Mouse (Mus musculus) forebrain, embryonic 15.5 days (tissue): Measurements from ENCODE around the gene Dnaja4. TPM values are rescaled to one million over a fixed set of nuclear protein-coding genes. Genes with fewer than 3 reads are reported as not detected.
"Not testable (repeated sequence)": the region's sequence is repeated elsewhere in the genome, so short reads cannot be mapped to it uniquely, and the experiment has no call there.

Experiments
- ATAC-seq: fragments of 200-750 bp; cut with Nextera tagmentation; replicated peaks from 2 replicates; pipeline ENCODE4 v1.8.0; 2017; ENCODE audit warnings: mild to moderate bottlenecking, moderate TSS enrichment, moderate library complexity
- H3K27ac ChIP-seq: fragments of 300-500 bp; sonication (generic); replicated peaks from 2 replicates; pipeline ENCODE4 v1.5.1; 2015; ENCODE audit warnings: mild to moderate bottlenecking, inconsistent platforms
- H3K27me3 ChIP-seq: fragments of 300-500 bp; sonication (generic); 2 replicates; pipeline ENCODE4 v1.6.1; 2015; ENCODE audit warnings: inconsistent platforms
- H3K36me3 ChIP-seq: fragments of 300-500 bp; sonication (generic); 2 replicates; pipeline ENCODE4 v1.6.1; 2015; ENCODE audit warnings: mild to moderate bottlenecking, inconsistent platforms
- H3K4me1 ChIP-seq: fragments of 300-500 bp; sonication (generic); 2 replicates; pipeline ENCODE4 v1.6.1; 2015; ENCODE audit warnings: inconsistent platforms
- H3K4me2 ChIP-seq: fragments of 300-500 bp; sonication (generic); replicated peaks from 2 replicates; pipeline ENCODE4 v1.6.1; 2015; ENCODE audit warnings: mild to moderate bottlenecking, inconsistent platforms
- H3K4me3 ChIP-seq: fragments of 300-500 bp; sonication (generic); 2 replicates; pipeline ENCODE4 v1.5.1; 2015; ENCODE audit warnings: mild to moderate bottlenecking, inconsistent platforms
- H3K9ac ChIP-seq: fragments of 300-500 bp; sonication (generic); replicated peaks from 2 replicates; pipeline ENCODE4 v1.6.1; 2015; ENCODE audit warnings: mild to moderate bottlenecking, inconsistent platforms
- H3K9me3 ChIP-seq: fragments of 300-500 bp; sonication (generic); 2 replicates; pipeline ENCODE4 v1.6.1; 2016; ENCODE audit warnings: inconsistent platforms
- WGBS: fragments of 180-500 bp; shearing (Covaris S2); methylation state at CpG from one replicate; pipeline ENCODE4 v1.1.7; 2015; ENCODE audit warnings: mixed read lengths; 5-methylcytosine and 5-hydroxymethylcytosine counted together
- polyA plus RNA-seq: library from polyadenylated mRNA; unstranded; fragments of >200 nt; fragmentation: Nextera tagmentation; extraction: Ambion mirVana; gene quantifications from 2 replicates; pipeline ENCODE4 v1.2.1, GENCODE M21; 2015

Dnaja4 gene
- polyA plus RNA-seq, 1 experiment from 2014 or later = 6.5 TPM

DNA sequence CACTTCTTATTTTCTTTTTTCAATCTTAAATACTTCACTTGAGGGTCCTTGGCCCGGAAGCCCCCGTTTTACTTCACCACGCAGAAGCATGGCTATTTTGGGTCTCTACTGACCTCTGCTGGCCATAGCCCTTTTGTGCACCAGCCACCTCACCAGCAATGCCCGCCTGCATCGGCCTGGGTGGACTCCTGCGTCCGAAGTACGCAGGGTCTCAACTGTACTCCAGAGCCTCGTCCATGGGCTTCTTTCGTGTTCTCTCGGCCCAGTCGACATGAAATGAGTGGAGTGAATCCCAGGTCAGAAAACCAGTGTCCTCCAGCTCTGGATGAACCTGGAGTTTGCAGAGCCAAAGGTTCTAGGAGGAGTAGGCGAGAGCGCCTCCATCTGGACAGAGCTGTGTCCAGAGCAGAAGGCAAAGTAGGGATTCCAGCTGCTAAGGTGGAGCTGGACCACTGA, 22.1 kb upstream of the Dnaja4 start:
- ATAC-seq = peak; percentile 77
- H3K36me3 ChIP-seq = no peaks in the 10 kb centered on the region
- 1% methylated on average over 14 of the region's 14 CpGs for WGBS
- H3K4me2 ChIP-seq = peak overlapping the region; percentile 48
- H3K27me3 ChIP-seq = no peaks in the 10 kb centered on the region
- no peak overlapping the region for H3K27ac ChIP-seq
- peak overlapping the region; percentile 25 for H3K4me3 ChIP-seq
- H3K9ac ChIP-seq = peak overlapping the region; percentile 31; the same call in 1 of the 2 replicates
- no peaks in the 10 kb centered on the region for H3K9me3 ChIP-seq
- 0 out of 2 replicates have a peak, but pooled peaks cover 2% of the 10 kb centered on the region for H3K4me1 ChIP-seq

DNA sequence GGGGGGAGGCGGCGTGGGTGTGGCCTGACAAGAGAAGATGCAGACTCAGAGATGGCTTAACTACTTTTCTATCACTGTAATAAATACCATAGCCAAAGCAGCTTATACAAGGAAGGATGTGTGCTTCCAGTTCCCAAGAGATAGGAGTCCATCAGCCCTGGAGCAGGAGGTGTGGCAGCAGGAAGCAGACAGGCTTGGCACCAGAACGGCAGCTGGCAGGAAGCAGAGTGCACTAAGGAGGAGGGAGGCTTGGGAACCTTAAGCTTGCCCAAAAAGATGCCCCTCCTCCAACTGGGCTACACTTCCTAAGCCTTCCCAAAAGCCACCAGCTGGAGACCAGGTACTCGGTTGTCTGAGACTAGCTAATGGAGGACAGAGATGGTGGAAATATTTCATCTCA, 15.8 kb upstream of the Dnaja4 start:
- no peaks in the 10 kb centered on the region for H3K36me3 ChIP-seq
- no peak overlapping the region for H3K9ac ChIP-seq
- no peaks in the 10 kb centered on the region for H3K9me3 ChIP-seq
- H3K4me3 ChIP-seq = no peak overlapping the region
- H3K27me3 ChIP-seq = no peaks in the 10 kb centered on the region
- ATAC-seq = no peak
- WGBS = 64% methylated on average over 4 of the region's 4 CpGs
- no peak overlapping the region for H3K4me2 ChIP-seq
- no peak overlapping the region for H3K27ac ChIP-seq
- H3K4me1 ChIP-seq = no peaks in the 10 kb centered on the region; the same call in 1 of the 2 replicates

DNA sequence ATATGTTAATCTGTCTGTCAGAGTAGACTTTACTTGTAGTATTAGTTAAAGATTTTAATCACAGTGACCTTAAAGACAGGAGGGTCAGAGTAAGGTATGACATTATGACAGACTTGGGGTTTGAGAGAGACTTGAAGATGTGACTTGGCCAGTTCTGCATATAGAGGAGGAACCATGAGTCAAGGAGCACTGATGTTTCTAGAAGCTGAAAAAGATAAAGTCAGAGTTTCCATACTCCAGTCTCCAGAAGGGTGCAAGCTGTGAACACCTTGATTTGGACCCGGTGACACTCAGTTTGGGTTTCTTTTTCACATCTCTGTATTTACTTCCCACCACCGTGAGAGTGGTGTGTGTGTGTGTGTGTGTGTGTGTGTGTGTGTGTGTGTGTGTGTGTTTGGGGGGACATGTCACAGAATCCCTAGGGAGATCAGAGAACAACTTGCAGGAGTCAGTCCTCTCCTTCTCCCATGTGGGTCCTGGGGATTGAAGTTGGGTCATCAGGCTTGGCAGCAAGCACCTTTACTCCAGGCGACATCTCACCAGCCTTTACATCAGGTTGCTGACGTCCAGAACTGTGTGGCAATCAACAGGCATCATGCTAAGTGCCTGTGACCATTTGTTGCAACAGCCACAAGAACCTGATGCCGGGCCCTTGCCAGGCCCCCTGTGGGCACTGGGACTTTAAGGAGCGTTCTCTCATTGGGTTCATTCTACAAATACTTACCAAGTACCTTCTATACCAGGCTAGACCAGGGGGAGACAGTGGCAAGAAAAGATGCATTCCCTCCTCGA, 14.7 kb upstream of the Dnaja4 start:
- no peak overlapping the region for H3K4me2 ChIP-seq
- 74% methylated on average over 7 of the region's 7 CpGs for WGBS

DNA sequence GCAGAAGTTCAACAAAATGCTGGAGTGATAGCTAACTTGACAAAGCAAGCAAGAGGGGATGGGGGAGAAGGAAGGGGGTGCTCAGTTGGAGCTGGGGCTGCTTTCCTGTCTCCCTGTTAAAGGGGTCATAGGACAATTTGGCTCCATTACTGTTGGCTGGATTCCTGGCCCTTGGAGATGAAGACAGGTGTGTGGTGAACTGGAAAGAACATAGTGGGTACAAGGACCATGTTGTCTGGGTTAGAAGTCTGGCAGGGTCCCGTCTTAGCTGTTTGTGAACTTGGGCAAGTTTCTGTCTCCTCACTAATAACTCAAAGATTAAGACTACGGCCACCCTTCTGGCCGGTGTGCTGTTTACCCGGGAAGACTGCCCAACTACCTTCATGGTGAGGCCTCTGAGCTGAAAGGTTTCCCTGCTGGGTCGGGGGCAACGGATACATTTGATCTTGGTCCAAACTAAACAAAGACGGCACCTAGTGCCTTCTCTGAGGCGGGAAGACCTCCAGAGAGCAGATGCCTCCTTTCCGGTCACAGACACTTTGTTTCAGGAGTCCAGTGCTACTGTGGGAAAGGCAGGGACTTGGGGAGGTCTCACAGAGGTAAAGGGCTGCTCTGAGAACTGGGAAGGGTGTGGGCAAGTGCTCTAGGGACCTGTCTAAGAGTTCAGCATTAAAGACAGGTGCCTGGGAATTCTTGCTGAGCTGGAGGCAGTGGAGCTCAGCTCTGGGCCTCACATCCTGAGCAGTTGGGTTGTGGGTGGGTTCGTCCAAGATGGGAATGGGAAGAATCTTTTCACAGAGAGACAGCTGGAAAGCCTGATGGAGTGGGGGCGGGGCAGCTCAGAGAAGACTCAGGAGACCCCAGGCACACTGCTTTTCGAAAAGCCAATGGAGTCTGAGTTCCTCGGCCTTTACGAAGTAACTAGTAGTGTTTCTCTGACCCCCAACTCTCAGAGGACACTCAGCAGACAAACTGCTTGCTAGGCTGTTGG, 11.1 kb upstream of the Dnaja4 start:
- 66% methylated on average over 14 of the region's 14 CpGs for WGBS
- no peak overlapping the region for H3K4me3 ChIP-seq
- H3K9ac ChIP-seq = no peak overlapping the region
- H3K36me3 ChIP-seq = no peaks in the 10 kb centered on the region
- no peaks in the 10 kb centered on the region for H3K27me3 ChIP-seq
- no peak for ATAC-seq
- no peak overlapping the region for H3K27ac ChIP-seq
- peaks cover 8% of the 10 kb centered on the region for H3K4me1 ChIP-seq
- no peaks in the 10 kb centered on the region for H3K9me3 ChIP-seq
- no peak overlapping the region for H3K4me2 ChIP-seq

More for the DNA sequence above, 14.7 kb upstream of the Dnaja4 start:
- H3K4me1 ChIP-seq = no peaks in the 10 kb centered on the region; the same call in 1 of the 2 replicates
- ATAC-seq = no peak
- H3K27me3 ChIP-seq = no peaks in the 10 kb centered on the region
- H3K36me3 ChIP-seq = no peaks in the 10 kb centered on the region
- H3K9ac ChIP-seq = no peak overlapping the region
- no peak overlapping the region for H3K27ac ChIP-seq
- H3K9me3 ChIP-seq = no peaks in the 10 kb centered on the region
- no peak overlapping the region for H3K4me3 ChIP-seq

DNA sequence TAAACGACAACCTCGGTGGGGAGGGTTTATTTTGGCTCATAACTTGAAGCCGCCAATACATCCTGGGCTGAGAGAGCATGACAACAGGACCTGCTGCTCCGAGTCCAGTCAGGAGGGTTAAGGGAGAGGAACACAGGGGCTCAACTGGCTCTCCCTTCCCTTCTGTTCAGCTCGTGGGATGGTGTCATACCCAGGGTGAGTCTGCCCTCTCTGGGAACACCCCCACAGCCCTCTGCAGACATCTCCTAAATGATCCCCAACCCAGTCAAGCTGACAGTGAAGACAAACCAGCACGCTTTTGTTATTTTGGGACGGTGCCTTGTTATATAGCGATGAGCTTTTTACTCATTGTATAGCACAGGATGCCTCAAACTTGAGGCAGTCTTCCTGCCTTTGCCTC, 9.2 kb upstream of the Dnaja4 start:
- H3K27ac ChIP-seq = no peak overlapping the region
- H3K4me3 ChIP-seq = no peak overlapping the region
- 80% methylated on average over 8 of the region's 8 CpGs for WGBS
- H3K36me3 ChIP-seq = no peaks in the 10 kb centered on the region
- H3K9me3 ChIP-seq = no peaks in the 10 kb centered on the region
- ATAC-seq = no peak
- no peak overlapping the region for H3K4me2 ChIP-seq
- H3K27me3 ChIP-seq = no peaks in the 10 kb centered on the region
- H3K9ac ChIP-seq = no peak overlapping the region
- peaks cover 8% of the 10 kb centered on the region for H3K4me1 ChIP-seq

DNA sequence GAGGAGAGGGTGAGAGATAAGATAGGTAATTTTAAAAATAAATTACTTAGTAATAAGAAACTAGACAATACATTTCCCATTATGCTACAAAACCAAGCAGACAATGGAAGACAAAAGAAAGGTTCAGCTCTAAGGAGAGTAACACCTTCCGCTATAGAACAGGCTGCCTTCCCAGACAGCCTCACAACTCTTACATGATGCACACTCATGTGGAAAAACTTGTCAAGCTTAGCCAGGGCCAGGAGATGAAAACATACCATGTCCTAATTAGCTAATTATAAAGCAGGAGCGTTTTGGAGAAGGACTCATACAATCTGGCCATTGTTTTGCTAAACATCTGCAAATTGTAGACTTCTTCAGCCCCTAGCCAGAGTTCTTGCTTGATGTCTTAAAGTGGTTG, 8.0 kb upstream of the Dnaja4 start:
- H3K9ac ChIP-seq, H3K9me3 ChIP-seq, H3K4me1 ChIP-seq, ATAC-seq, H3K27me3 ChIP-seq, H3K27ac ChIP-seq, H3K36me3 ChIP-seq, H3K4me2 ChIP-seq, H3K4me3 ChIP-seq: not testable (repeated sequence)
- WGBS = 24% methylated on average over 2 of the region's 2 CpGs

DNA sequence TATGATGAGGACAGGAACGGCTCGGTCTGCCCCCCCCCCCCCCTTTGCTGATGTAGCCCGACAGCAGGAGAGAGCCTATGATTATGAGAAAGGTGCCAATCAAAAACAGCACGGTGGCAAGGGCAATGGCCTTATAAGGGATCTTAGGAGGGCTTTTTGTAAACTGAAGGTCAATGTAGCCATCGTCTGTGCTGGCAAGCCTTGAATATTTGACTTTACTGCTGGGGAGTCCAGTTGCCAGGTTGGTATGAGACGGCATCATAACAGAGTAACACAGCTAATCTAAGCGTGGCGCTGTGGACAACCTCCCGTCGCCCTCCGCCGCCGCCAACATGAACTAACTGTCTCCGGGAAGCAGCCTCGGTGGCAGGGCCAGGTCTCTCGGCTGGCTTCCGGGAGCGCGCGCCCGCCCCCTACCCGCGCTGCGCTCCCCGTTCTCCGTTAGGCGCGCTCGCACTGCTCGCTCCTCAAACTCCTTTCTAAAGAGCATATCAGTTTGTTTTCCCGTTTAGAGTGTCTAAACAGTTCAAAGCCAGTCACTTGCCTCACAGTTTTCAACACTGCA, 7.3 kb upstream of the Dnaja4 start:
- peak overlapping the region; percentile 35 for H3K4me3 ChIP-seq
- peak; percentile 46; the same call in 1 of the 2 replicates for ATAC-seq
- not testable (repeated sequence) for H3K27ac ChIP-seq, H3K27me3 ChIP-seq, H3K4me1 ChIP-seq, H3K36me3 ChIP-seq, H3K9me3 ChIP-seq
- H3K9ac ChIP-seq = peak overlapping the region; percentile 22
- WGBS = 3% methylated on average over 31 of the region's 31 CpGs
- peak overlapping the region; percentile 55 for H3K4me2 ChIP-seq

DNA sequence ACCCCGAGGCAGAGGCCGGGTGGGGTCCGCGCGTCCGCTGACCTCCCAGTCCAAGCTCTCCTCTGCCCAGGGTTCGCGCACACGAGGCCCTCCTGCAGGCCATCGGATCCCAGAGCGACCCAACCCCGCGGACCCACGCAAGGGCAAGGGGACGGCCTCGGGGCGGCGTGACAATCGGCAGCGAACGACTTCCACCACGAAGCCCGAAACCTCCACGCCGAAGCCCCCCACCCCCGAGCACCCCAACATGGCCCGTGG, 343 bp downstream of the Dnaja4 start:
- no peak overlapping the region for H3K27ac ChIP-seq
- H3K9ac ChIP-seq = peak overlapping the region; percentile 70
- H3K27me3 ChIP-seq = peaks cover 3% of the 10 kb centered on the region; the same call in 1 of the 2 replicates
- no peaks in the 10 kb centered on the region for H3K9me3 ChIP-seq
- 4% methylated on average over 27 of the region's 27 CpGs for WGBS
- peaks cover 12% of the 10 kb centered on the region for H3K4me1 ChIP-seq
- ATAC-seq = peak; percentile 42; the same call in 1 of the 2 replicates
- H3K4me2 ChIP-seq = peak overlapping the region; percentile 88
- peak overlapping the region; percentile 77 for H3K4me3 ChIP-seq
- no peaks in the 10 kb centered on the region for H3K36me3 ChIP-seq

DNA sequence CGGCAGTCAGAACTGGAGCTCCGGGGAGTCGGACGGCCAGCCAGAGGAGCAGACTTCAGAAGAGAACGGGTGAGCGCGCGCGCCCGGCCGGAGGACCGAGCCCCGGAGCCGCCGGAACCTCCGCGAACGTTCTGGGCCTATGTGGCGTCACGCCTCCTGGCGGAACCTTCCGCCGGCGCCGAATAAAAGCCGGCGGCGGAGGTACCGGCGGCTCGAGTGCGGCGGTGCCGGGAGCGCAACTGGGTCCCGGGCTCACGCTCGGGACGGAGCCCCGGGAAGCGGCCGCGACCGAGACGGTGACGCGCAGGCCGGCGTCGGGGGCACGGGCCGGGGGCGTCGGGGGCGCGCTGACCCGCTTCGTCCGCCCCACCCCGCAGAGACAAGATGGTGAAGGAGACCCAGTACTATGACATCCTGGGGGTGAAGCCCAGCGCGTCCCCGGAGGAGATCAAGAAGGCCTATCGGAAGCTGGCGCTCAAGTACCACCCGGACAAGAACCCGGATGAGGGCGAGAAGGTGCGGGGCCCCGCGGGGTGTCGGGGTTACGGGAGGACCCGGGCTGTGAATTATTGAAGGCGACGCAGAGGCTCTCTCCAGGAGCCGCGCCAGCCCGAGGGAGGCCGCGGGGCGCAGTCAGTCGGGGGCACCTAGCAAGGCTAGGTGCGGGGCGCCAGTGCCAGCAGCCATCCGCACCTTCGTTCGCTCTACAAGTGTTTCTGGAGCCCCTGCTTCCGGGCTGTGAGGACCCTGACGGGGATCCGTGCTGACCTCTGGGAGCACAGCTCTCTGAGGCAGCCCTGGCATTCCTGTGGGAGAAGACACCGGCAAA, 886 bp downstream of the Dnaja4 start:
- H3K27ac ChIP-seq = 0 out of 2 replicates have a peak overlapping the region, but pooled peaks have one; percentile 20
- WGBS = under 1% methylated on average over 92 of the region's 92 CpGs
- H3K27me3 ChIP-seq = peaks cover 3% of the 10 kb centered on the region; the same call in 1 of the 2 replicates

DNA sequence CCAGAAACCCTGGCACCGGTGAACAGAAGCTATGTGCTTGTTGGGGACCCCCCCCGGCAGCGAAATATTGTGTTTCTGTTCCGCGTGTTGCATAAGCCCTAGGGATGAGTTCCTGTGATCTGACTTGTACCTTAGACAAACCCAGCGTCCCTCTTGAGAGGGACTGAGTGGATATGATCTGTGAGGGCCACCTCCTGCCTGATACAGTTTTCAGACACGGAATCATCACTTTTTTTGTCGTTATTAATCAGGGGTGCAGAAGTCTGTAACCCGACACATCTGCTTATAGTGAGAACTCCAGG, 1.5 kb downstream of the Dnaja4 start:
- peak overlapping the region; percentile 77 for H3K4me3 ChIP-seq
- H3K27me3 ChIP-seq = peaks cover 3% of the 10 kb centered on the region; the same call in 1 of the 2 replicates
- ATAC-seq = no peak; the same call in 1 of the 2 replicates
- H3K4me2 ChIP-seq = peak overlapping the region; percentile 88
- H3K9me3 ChIP-seq = no peaks in the 10 kb centered on the region
- WGBS = 30% methylated on average over 9 of the region's 9 CpGs
- H3K9ac ChIP-seq = peak overlapping the region; percentile 70
- H3K4me1 ChIP-seq = peaks cover 12% of the 10 kb centered on the region
- H3K36me3 ChIP-seq = no peaks in the 10 kb centered on the region
- no peak overlapping the region for H3K27ac ChIP-seq

More for the DNA sequence above, 886 bp downstream of the Dnaja4 start:
- H3K4me1 ChIP-seq = peaks cover 12% of the 10 kb centered on the region
- H3K4me2 ChIP-seq = peak overlapping the region; percentile 88
- ATAC-seq = peak; percentile 76
- peak overlapping the region; percentile 70 for H3K9ac ChIP-seq
- peak overlapping the region; percentile 77 for H3K4me3 ChIP-seq
- H3K9me3 ChIP-seq = no peaks in the 10 kb centered on the region
- H3K36me3 ChIP-seq = no peaks in the 10 kb centered on the region

DNA sequence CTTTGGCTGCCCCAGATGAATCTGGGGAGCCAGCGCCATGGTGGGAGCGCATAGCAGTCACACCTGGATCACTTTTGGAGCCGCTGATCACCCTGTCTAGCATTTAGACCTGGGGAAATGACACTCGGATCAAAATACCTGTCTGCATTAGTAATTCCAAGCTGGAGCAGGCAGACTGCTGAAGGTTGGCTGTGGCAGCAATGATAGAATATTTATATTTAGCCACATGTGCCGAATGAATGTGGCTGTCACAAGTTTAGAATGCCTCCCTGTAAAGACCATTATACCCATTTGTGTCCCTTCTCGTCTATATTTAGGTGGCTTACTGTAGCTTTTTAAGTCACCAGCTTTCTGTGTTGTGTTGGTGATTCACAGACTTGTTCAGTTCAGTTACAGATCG, 2.1 kb downstream of the Dnaja4 start:
- ATAC-seq = no peak
- Histone ChIP-seq H3K36me3 (no peaks in the 10 kb centered on the region), H3K4me2 (peak overlapping the region; percentile 88; the same call in 1 of the 2 replicates), H3K9ac (no peak overlapping the region), H3K27me3 (peaks cover 3% of the 10 kb centered on the region; the same call in 1 of the 2 replicates), H3K9me3 (no peaks in the 10 kb centered on the region), H3K4me1 (peaks cover 12% of the 10 kb centered on the region), H3K27ac (no peak overlapping the region), H3K4me3 (no peak overlapping the region)
- whole genome bisulfite sequencing = 76% methylated on average over 7 of the region's 7 CpGs
